9 mouse cellular contexts compared by ENCODE assay signal in the genomic region with DNA sequence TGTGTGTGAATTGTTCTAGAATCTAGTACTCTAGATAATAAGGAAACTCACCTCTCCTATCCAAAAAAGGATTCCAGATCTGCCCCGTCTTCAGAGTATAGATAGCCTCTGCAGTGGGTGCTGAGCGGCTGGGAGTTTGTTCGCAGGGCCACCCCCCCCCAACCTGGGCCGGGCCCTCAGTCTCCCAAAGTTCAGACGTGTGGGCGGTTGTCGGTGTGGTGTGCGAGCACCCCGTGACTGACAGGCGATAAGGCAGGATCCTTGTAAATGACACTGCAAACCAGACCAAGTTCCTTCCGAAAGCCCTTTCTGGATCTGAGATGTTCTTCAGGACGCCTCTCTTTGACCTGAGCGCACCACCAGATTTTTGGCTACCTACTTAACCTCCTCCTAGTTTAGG. TPM values are rescaled to one million over a fixed set of nuclear protein-coding genes. Genes with fewer than 3 reads are reported as not detected.
A peak's percentile ranks its signal among the peaks of the same experiment; 100 is the strongest.
DNase-seq lines count a peak whose midpoint lies in the region; ATAC-seq lines count a peak whose summit lies in the region.
"Had no signal": no experiment of that assay in that cellular context is flagged by ENCODE, and none has a peak within 500 bp of the region (broad histone marks: within the 10 kb centered on the region; RNA-seq: fewer than 3 reads in every experiment).

No protein-coding gene starts in this region.

- H3K4me2 ChIP-seq in midbrain, embryonic 14.5 days (ENCODE audit: low read length): no peak overlapping the region
- H3K4me2 ChIP-seq in midbrain, embryonic 16.5 days (ENCODE audit: low read length): no peak overlapping the region
- no peak overlapping the region for H3K4me2 ChIP-seq in neural tube, embryonic 13.5 days
- H3K4me2 ChIP-seq: midbrain, embryonic 12.5 days had no signal

- peak; percentile 60; the same call in 1 of the 2 replicates for ATAC-seq in midbrain, embryonic 14.5 days (ENCODE audit: low FRiP score, low TSS enrichment)
- no peak for ATAC-seq in midbrain, embryonic 16.5 days
- ATAC-seq in neural tube, embryonic 13.5 days (ENCODE audit: low read depth): peak; percentile 50; the same call in 1 of the 2 replicates

- H3K27me3 ChIP-seq in midbrain, embryonic 14.5 days (ENCODE audit: control insufficient read depth, insufficient read depth, low read length): no peaks in the 10 kb centered on the region
- H3K27me3 ChIP-seq in midbrain, embryonic 16.5 days (ENCODE audit: control insufficient read depth, insufficient read depth, low read depth, low read length): no peaks in the 10 kb centered on the region
- H3K27me3 ChIP-seq in neural tube, embryonic 13.5 days: no peaks in the 10 kb centered on the region
- H3K27me3 ChIP-seq: midbrain, embryonic 12.5 days had no signal

- no peaks in the 10 kb centered on the region for H3K9me3 ChIP-seq in midbrain, embryonic 14.5 days (ENCODE audit: control insufficient read depth, low read length)
- H3K9me3 ChIP-seq in midbrain, embryonic 16.5 days (replicated peaks; ENCODE audit: control insufficient read depth, low read length, poor library complexity, severe bottlenecking): no peaks in the 10 kb centered on the region
- no peaks in the 10 kb centered on the region for H3K9me3 ChIP-seq in neural tube, embryonic 13.5 days
- H3K9me3 ChIP-seq: midbrain, embryonic 12.5 days had no signal

- H3K27ac ChIP-seq in midbrain, embryonic 14.5 days (replicated peaks; ENCODE audit: low read depth, low read length): no peak overlapping the region
- H3K27ac ChIP-seq in midbrain, embryonic 16.5 days (ENCODE audit: low read length): no peak overlapping the region
- no peak overlapping the region for H3K27ac ChIP-seq in neural tube, embryonic 13.5 days (replicated peaks)
- H3K27ac ChIP-seq: midbrain, embryonic 12.5 days had no signal

- no peak overlapping the region for H3K9ac ChIP-seq in midbrain, embryonic 14.5 days (replicated peaks; ENCODE audit: low read length)
- H3K9ac ChIP-seq in midbrain, embryonic 16.5 days (ENCODE audit: low read depth, low read length): no peak overlapping the region
- H3K9ac ChIP-seq in neural tube, embryonic 13.5 days: no peak overlapping the region
- H3K9ac ChIP-seq: midbrain, embryonic 12.5 days had no signal

- DNase-seq in gastrocnemius, postnatal 10 days: peak; percentile 68
- no peak for DNase-seq in gastrocnemius, adult 8-10 months (ENCODE audit: low spot score in 2 of 2)
- DNase-seq in midbrain, embryonic 14.5 days: peak; percentile 92
- peak; percentile 42 for DNase-seq in adrenal gland, postnatal 25 days
- DNase-seq in hindlimb bud, embryonic 11.5 days (ENCODE audit: extremely low spot score, low read depth, low spot score): peak; percentile 96
- no peak for DNase-seq in cerebellum, adult 11 months

- 58% methylated on average over 13 of the region's 13 CpGs for WGBS in midbrain, embryonic 14.5 days
- 56% methylated on average over 13 of the region's 13 CpGs for WGBS in midbrain, embryonic 16.5 days
- 50% methylated on average over 13 of the region's 13 CpGs for WGBS in neural tube, embryonic 13.5 days

- no peaks in the 10 kb centered on the region for H3K4me1 ChIP-seq in midbrain, embryonic 14.5 days (ENCODE audit: control insufficient read depth, insufficient read depth, low read length)
- H3K4me1 ChIP-seq in midbrain, embryonic 16.5 days (ENCODE audit: control insufficient read depth, insufficient read depth, low read length): no peaks in the 10 kb centered on the region
- H3K4me1 ChIP-seq in neural tube, embryonic 13.5 days (replicated peaks): no peaks in the 10 kb centered on the region
- H3K4me1 ChIP-seq: midbrain, embryonic 12.5 days had no signal

- no peak overlapping the region for H3K4me3 ChIP-seq in midbrain, embryonic 14.5 days (replicated peaks; ENCODE audit: low read depth, low read length)
- no peak overlapping the region for H3K4me3 ChIP-seq in midbrain, embryonic 16.5 days (ENCODE audit: low read depth, low read length)
- no peak overlapping the region for H3K4me3 ChIP-seq in neural tube, embryonic 13.5 days
- H3K4me3 ChIP-seq: midbrain, embryonic 12.5 days had no signal

- H3K36me3 ChIP-seq in midbrain, embryonic 14.5 days (ENCODE audit: control insufficient read depth, insufficient read depth, low read length): no peaks in the 10 kb centered on the region
- no peaks in the 10 kb centered on the region for H3K36me3 ChIP-seq in midbrain, embryonic 16.5 days (ENCODE audit: control insufficient read depth, insufficient read depth, low read length)
- no peaks in the 10 kb centered on the region for H3K36me3 ChIP-seq in neural tube, embryonic 13.5 days
- H3K36me3 ChIP-seq: midbrain, embryonic 12.5 days had no signal

RNA-seq across cellular contexts. Expression of gene Ifngr2, which starts 12.4 kb away (rescaled TPM):
- total RNA-seq in gastrocnemius, postnatal 10 days (2021): 10 to 100 TPM; 59.8 to 60.8 TPM
- 10 to 100 TPM; 44.2 to 57.1 (median 54.9) TPM for total RNA-seq in gastrocnemius, adult 8-10 months (2022)
- polyA plus RNA-seq in midbrain, embryonic 14.5 days (2014; fragmentation: Nextera tagmentation; extraction: Ambion mirVana): 90.2 and 94.2 TPM in 2 replicates
- 104 and 125 TPM in 2 replicates for polyA plus RNA-seq in midbrain, embryonic 16.5 days (2015; fragmentation: Nextera tagmentation; extraction: Ambion mirVana)
- total RNA-seq in adrenal gland, postnatal 25 days (2021): 20.1 and 31.1 TPM in 2 replicates
- 59.4 and 75.3 TPM in 2 replicates for polyA plus RNA-seq in neural tube, embryonic 13.5 days (2015; fragmentation: Nextera tagmentation; extraction: Ambion mirVana)

RNA-seq across cellular contexts. Expression of gene Ifnar1, which starts 49.4 kb away (rescaled TPM):
- total RNA-seq in gastrocnemius, postnatal 10 days (2021): 10 to 100 TPM; 34.9 to 36.9 TPM
- total RNA-seq in gastrocnemius, adult 8-10 months (2022): 10 to 100 TPM in 1 of 4 experiments, 1 to 10 TPM in 3; 8.4 to 10.3 (median 8.6) TPM
- polyA plus RNA-seq in midbrain, embryonic 14.5 days (2014; fragmentation: Nextera tagmentation; extraction: Ambion mirVana): 38.8 and 56.1 TPM in 2 replicates
- polyA plus RNA-seq in midbrain, embryonic 16.5 days (2015; fragmentation: Nextera tagmentation; extraction: Ambion mirVana): 48.0 and 51.7 TPM in 2 replicates
- 57.5 and 70.8 TPM in 2 replicates for total RNA-seq in adrenal gland, postnatal 25 days (2021)
- 46.5 and 50.4 TPM in 2 replicates for polyA plus RNA-seq in neural tube, embryonic 13.5 days (2015; fragmentation: Nextera tagmentation; extraction: Ambion mirVana)

Comparison
In these comparisons a context has a peak if more than half of its experiments do, and no peak if none do; other contexts are left out.
1. DNase-seq: peak in gastrocnemius, postnatal 10 days (single experiment), midbrain, embryonic 14.5 days (single experiment), adrenal gland, postnatal 25 days (single experiment) and hindlimb bud, embryonic 11.5 days (single experiment); none in gastrocnemius, adult 8-10 months (0 of 2) and cerebellum, adult 11 months (single experiment).